Mouse (Mus musculus): Measurements from ENCODE around the gene Selenoo. TPM values are rescaled to one million over a fixed set of nuclear protein-coding genes. Genes with fewer than 3 reads are reported as not detected.

Selenoo gene
- polyA plus RNA-seq, 1 experiment from 2014 or later: 12.6 TPM

DNA sequence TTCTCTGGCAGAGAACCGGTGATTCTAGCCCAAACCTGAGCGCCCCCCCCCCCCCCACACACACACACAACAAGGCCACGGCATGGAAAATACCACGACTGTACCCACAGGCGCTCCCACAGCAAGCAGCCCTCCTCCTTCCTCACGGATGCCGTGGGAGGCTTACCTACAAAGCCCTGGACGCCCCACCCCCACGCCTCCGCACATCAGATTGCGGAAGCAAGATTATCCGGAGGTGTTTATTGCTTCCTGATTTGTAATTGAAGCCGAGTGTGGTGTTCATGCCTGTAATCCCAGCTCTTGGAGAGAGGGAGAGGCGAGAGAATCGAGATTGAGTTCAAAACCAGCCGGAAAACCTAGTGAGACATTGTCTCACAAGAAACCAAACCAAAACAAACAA, 58.1 kb downstream of the Selenoo start:
- ATAC-seq (replicated peaks; ENCODE audit: low FRiP score): no peak
- Histone ChIP-seq H3K4me2 (peak overlapping the region; percentile 58), H3K9ac (ENCODE audit: low read depth, low read length) (no peak overlapping the region), H3K4me1 (replicated peaks; ENCODE audit: control insufficient read depth, insufficient read depth, low read length) (peaks cover 14% of the 10 kb centered on the region; the same call in 1 of the 2 replicates), H3K36me3 (ENCODE audit: control insufficient read depth, insufficient read depth, low read length) (no peaks in the 10 kb centered on the region), H3K27me3 (replicated peaks; ENCODE audit: control insufficient read depth, insufficient read depth, low read length) (peaks cover 85% of the 10 kb centered on the region), H3K9me3 (ENCODE audit: control insufficient read depth, low read length) (no peaks in the 10 kb centered on the region), H3K27ac (ENCODE audit: low read depth, low read length) (no peak overlapping the region), H3K4me3 (ENCODE audit: low read depth, low read length) (peak overlapping the region; percentile 24; the same call in 1 of the 2 replicates)
- 10% methylated on average over 16 of the region's 16 CpGs for WGBS
- no peak for DNase-seq (ENCODE audit: low spot score)

DNA sequence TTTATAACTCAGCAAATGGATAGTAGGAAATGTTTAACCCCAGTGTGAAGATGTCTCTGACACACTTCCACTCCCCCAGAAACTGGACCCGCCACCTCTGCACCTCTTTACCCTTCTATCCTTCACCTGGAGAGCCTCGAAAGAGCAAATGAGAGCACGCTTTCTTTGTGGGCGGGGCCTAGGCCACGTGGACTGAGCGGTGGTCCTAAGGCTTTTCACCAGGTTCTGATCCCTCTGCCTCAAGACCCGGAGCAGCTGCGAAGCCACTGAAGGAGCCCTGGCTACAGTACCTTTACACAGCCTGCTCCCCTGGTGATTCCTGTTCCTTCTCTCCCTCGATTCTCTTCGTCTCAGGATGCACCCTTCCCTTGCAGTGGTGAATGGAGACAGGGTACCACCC, 58.6 kb downstream of the Selenoo start:
- H3K4me3 ChIP-seq (ENCODE audit: low read depth, low read length): no peak overlapping the region
- no peak overlapping the region for H3K27ac ChIP-seq (ENCODE audit: low read depth, low read length)
- no peaks in the 10 kb centered on the region for H3K36me3 ChIP-seq (ENCODE audit: control insufficient read depth, insufficient read depth, low read length)
- H3K9me3 ChIP-seq (ENCODE audit: control insufficient read depth, low read length): no peaks in the 10 kb centered on the region
- peaks cover 81% of the 10 kb centered on the region for H3K27me3 ChIP-seq (replicated peaks; ENCODE audit: control insufficient read depth, insufficient read depth, low read length)
- ATAC-seq (replicated peaks; ENCODE audit: low FRiP score): no peak
- H3K4me2 ChIP-seq: no peak overlapping the region
- H3K9ac ChIP-seq (ENCODE audit: low read depth, low read length): no peak overlapping the region
- no peak for DNase-seq (ENCODE audit: low spot score)
- WGBS: 24% methylated on average over 10 of the region's 10 CpGs
- H3K4me1 ChIP-seq (replicated peaks; ENCODE audit: control insufficient read depth, insufficient read depth, low read length): peaks cover 14% of the 10 kb centered on the region; the same call in 1 of the 2 replicates

DNA sequence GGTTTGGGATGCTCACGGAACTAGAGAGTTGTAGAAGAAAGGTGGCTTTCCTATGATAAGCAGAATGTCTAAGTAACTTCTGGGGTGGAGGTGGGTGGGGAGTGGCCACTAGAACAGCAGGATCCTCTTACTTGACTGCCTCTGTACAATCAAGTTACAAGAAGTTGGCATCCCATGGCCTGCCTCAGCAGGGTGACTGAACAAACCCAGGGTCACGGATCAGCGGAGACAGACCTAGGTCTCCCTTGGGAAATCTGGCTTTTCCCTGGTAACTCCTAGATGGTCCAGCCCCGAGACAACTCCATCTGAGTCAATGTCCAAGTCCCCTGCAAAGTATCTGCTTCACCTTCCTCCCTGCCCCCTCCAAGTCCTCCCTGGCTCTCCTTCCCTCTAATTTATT, 59.0 kb downstream of the Selenoo start:
- no peak for DNase-seq (ENCODE audit: low spot score)

GRCm38 (mm10) chr15:89148496-89149270, 59.8 kb downstream of the Selenoo start:
- H3K36me3 ChIP-seq (ENCODE audit: control insufficient read depth, insufficient read depth, low read length): no peaks in the 10 kb centered on the region
- H3K27ac ChIP-seq (ENCODE audit: low read depth, low read length): no peak overlapping the region
- DNase-seq (ENCODE audit: low spot score) (no peak), ATAC-seq (replicated peaks; ENCODE audit: low FRiP score) (no peak)
- H3K4me2 ChIP-seq: peak overlapping the region; percentile 99
- H3K27me3 ChIP-seq (replicated peaks; ENCODE audit: control insufficient read depth, insufficient read depth, low read length): peaks cover 70% of the 10 kb centered on the region
- H3K4me1 ChIP-seq (replicated peaks; ENCODE audit: control insufficient read depth, insufficient read depth, low read length): peaks cover 14% of the 10 kb centered on the region; the same call in 1 of the 2 replicates
- H3K9me3 ChIP-seq (ENCODE audit: control insufficient read depth, low read length): no peaks in the 10 kb centered on the region
- peak overlapping the region; percentile 67 for H3K9ac ChIP-seq (ENCODE audit: low read depth, low read length)
- WGBS: 9% methylated on average over 25 of the region's 25 CpGs
- H3K4me3 ChIP-seq (ENCODE audit: low read depth, low read length): peak overlapping the region; percentile 70

More for the DNA sequence above, 59.0 kb downstream of the Selenoo start:
- no peak for ATAC-seq (replicated peaks; ENCODE audit: low FRiP score)
- H3K4me3 ChIP-seq (ENCODE audit: low read depth, low read length): 0 out of 2 replicates have a peak overlapping the region, but pooled peaks have one; percentile 70
- WGBS: 63% methylated on average over 4 of the region's 4 CpGs
- no peaks in the 10 kb centered on the region for H3K9me3 ChIP-seq (ENCODE audit: control insufficient read depth, low read length)
- H3K4me2 ChIP-seq: no peak overlapping the region
- no peaks in the 10 kb centered on the region for H3K36me3 ChIP-seq (ENCODE audit: control insufficient read depth, insufficient read depth, low read length)
- peaks cover 77% of the 10 kb centered on the region for H3K27me3 ChIP-seq (replicated peaks; ENCODE audit: control insufficient read depth, insufficient read depth, low read length)
- no peak overlapping the region for H3K27ac ChIP-seq (ENCODE audit: low read depth, low read length)
- H3K9ac ChIP-seq (ENCODE audit: low read depth, low read length): no peak overlapping the region
- peaks cover 14% of the 10 kb centered on the region; the same call in 1 of the 2 replicates for H3K4me1 ChIP-seq (replicated peaks; ENCODE audit: control insufficient read depth, insufficient read depth, low read length)

GRCm38 (mm10) chr15:89149271-89150040, 60.6 kb downstream of the Selenoo start, which contains the start of gene Mapk11:
Gene Mapk11 (minus strand): TSS chr15:89149628.
- H3K4me3 ChIP-seq (ENCODE audit: low read depth, low read length): peak within 1 kb of the TSS; percentile 70
- no peaks in the 10 kb centered on the region for H3K9me3 ChIP-seq (ENCODE audit: control insufficient read depth, low read length)
- H3K4me1 ChIP-seq (replicated peaks; ENCODE audit: control insufficient read depth, insufficient read depth, low read length): peaks cover 14% of the 10 kb centered on the region; the same call in 1 of the 2 replicates
- H3K36me3 ChIP-seq (ENCODE audit: control insufficient read depth, insufficient read depth, low read length): no peaks in the 10 kb centered on the region
- no peak within 1 kb of the TSS for H3K27ac ChIP-seq (ENCODE audit: low read depth, low read length)
- no peak for DNase-seq (ENCODE audit: low spot score)
- under 1% methylated on average over 53 of the region's 61 CpGs for WGBS
- H3K9ac ChIP-seq (ENCODE audit: low read depth, low read length): peak within 1 kb of the TSS; percentile 67
- H3K27me3 ChIP-seq (replicated peaks; ENCODE audit: control insufficient read depth, insufficient read depth, low read length): peaks cover 62% of the 10 kb centered on the region
- peak within 1 kb of the TSS; percentile 99 for H3K4me2 ChIP-seq
- peak; percentile 63 for ATAC-seq (replicated peaks; ENCODE audit: low FRiP score)

Other genes starting within 250 kb of the Selenoo start
- 34.0 and 35.9 TPM in 2 replicates for gene Pim3, start 226.9 kb upstream of the Selenoo start, polyA plus RNA-seq (2014; fragmentation: Nextera tagmentation; extraction: Ambion mirVana)
- not detected in 2 replicates for gene Ttll8, start 134.7 kb upstream of the Selenoo start, polyA plus RNA-seq (2014; fragmentation: Nextera tagmentation; extraction: Ambion mirVana)
- gene Mlc1, start 110.1 kb upstream of the Selenoo start, polyA plus RNA-seq (2014; fragmentation: Nextera tagmentation; extraction: Ambion mirVana): not detected in 2 replicates
- 0.18 and 0.65 TPM in 2 replicates for gene Mov10l1, start 106.2 kb upstream of the Selenoo start, polyA plus RNA-seq (2014; fragmentation: Nextera tagmentation; extraction: Ambion mirVana)
- 0.08 and 0.21 TPM in 2 replicates for gene Panx2, start 29.4 kb upstream of the Selenoo start, polyA plus RNA-seq (2014; fragmentation: Nextera tagmentation; extraction: Ambion mirVana)
- gene Trabd, start 14.0 kb upstream of the Selenoo start, polyA plus RNA-seq (2014; fragmentation: Nextera tagmentation; extraction: Ambion mirVana): 33.5 and 34.8 TPM in 2 replicates
- gene Tubgcp6, start 34.0 kb downstream of the Selenoo start, polyA plus RNA-seq (2014; fragmentation: Nextera tagmentation; extraction: Ambion mirVana): 18.4 and 21.8 TPM in 2 replicates
- 21.1 and 22.7 TPM in 2 replicates for gene Hdac10, start 39.6 kb downstream of the Selenoo start, polyA plus RNA-seq (2014; fragmentation: Nextera tagmentation; extraction: Ambion mirVana)
- gene Mapk12, start 51.6 kb downstream of the Selenoo start, polyA plus RNA-seq (2014; fragmentation: Nextera tagmentation; extraction: Ambion mirVana): 3.8 and 4.8 TPM in 2 replicates
- 3.3 and 4.4 TPM in 2 replicates for gene Mapk11, start 60.5 kb downstream of the Selenoo start, polyA plus RNA-seq (2014; fragmentation: Nextera tagmentation; extraction: Ambion mirVana)
- gene Plxnb2, start 91.7 kb downstream of the Selenoo start, polyA plus RNA-seq (2014; fragmentation: Nextera tagmentation; extraction: Ambion mirVana): 70.5 and 78.3 TPM in 2 replicates
- gene Dennd6b, start 107.4 kb downstream of the Selenoo start, polyA plus RNA-seq (2014; fragmentation: Nextera tagmentation; extraction: Ambion mirVana): 9.5 and 10.5 TPM in 2 replicates
- 25.0 and 31.6 TPM in 2 replicates for gene Ppp6r2, start 122.5 kb downstream of the Selenoo start, polyA plus RNA-seq (2014; fragmentation: Nextera tagmentation; extraction: Ambion mirVana)
- gene Sbf1, start 226.2 kb downstream of the Selenoo start, polyA plus RNA-seq (2014; fragmentation: Nextera tagmentation; extraction: Ambion mirVana): 51.4 and 52.2 TPM in 2 replicates
- gene Adm2, start 233.6 kb downstream of the Selenoo start, polyA plus RNA-seq (2014; fragmentation: Nextera tagmentation; extraction: Ambion mirVana): 6.6 and 7.0 TPM in 2 replicates
- gene Miox, start 245.3 kb downstream of the Selenoo start, polyA plus RNA-seq (2014; fragmentation: Nextera tagmentation; extraction: Ambion mirVana): 2.0 and 2.7 TPM in 2 replicates